Mouse (Mus musculus): ENCODE data around the gene Xpo4.
"Not testable (repeated sequence)": the region's sequence is repeated elsewhere in the genome, so short reads cannot be mapped to it uniquely, and the experiment has no call there.

Xpo4 gene

DNA sequence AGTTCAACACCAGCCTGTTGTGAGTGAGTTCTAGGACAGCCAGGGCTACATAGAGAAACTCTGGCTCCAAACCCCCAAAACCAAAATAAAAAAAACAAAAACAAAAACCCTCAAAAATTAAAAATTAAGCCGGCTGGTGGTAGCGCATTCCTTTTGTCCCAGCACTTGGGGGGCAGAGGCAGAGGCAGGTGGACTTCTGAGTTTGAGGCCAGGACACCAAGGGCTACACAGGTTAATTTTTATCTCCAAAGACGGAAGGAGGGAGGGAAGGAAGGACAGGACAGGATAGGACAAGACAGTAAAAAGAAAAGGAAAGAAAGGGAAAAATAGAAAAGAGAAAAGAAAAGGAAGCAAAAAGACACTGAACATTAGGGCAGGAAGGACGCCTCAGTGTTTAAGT, 17.5 kb upstream of the Xpo4 start:
- DNase-seq (ENCODE audit: low spot score in 2 of 2) = no peak

DNA sequence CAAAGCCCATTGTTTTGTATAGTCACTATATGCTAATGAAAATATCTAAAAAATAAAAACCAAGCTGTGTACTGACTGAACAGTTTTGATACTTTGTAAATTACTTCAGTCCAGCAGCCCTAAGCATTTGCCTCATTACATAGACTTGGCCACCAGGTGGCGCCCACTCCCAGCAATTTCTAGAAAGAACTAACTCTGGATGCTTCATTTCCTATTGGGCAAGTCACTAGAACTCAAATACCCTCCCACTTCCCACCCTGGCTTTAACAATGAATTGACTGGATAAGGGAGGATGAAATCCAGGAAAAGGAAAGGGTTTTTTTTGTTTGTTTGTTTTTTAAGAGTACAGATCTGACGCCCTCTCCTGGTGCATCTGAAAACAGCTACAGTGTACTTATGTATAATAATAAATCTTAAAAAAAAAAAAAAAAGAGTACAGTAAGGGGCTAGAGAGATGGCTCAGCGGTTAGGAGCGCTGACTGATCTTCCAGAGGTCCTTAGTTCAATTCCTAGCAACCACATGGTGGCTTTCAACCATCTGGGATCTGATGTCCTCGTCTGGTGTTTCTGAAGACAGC, 14.8 kb upstream of the Xpo4 start:
- DNase-seq (ENCODE audit: low spot score in 2 of 2) = peak; percentile 85 to 86

DNA sequence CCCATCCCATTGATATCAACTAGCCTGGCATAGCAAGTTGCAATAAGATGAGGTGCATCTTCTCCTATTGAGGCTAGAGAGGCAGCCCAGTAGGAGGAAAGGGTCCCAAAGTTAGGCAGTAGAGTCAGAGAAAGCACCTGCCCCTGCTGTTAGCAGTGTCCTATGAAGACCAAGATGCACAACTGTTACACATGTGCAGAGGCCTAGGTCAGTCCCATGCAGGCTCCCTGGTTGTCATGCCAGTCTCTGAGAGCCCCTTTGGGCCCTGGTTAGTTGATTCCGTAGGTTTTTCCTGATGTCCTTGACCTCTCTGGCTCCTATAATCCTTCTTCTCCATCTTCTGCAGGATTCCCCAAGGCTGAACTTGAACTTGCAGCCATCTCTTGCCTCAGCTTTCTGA, 14.3 kb upstream of the Xpo4 start:
- no peak for DNase-seq (ENCODE audit: low spot score in 2 of 2)

DNA sequence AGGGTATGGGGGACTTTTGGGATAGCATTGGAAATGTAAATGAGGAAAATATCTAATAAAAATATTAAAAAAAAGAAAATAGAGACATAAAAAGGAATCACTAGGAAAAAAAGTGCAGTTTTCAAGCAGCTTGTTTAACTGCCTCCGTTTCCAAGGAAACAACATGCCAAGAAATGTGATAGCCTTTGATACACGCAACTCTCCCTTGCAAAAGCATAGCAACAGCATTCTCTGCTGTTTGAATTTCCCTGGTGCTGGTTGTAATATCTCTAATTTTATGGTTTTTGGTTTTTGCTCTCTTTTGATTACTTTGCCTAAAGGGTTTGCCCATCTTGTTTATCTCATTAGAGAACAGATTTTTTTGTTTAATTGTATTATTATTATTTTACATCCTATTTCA, 10.3 kb upstream of the Xpo4 start:
- no peak for DNase-seq (ENCODE audit: low spot score in 2 of 2)

GRCm38 (mm10) chr14:57665628-57665950, 359 bp upstream of the Xpo4 start:
- DNase-seq (ENCODE audit: low spot score in 2 of 2) = no peak

GRCm38 (mm10) chr14:57664311-57664821, 864 bp downstream of the Xpo4 start:
- DNase-seq (ENCODE audit: low spot score in 2 of 2) = peak in 1 of 2 experiments; percentile 6

DNA sequence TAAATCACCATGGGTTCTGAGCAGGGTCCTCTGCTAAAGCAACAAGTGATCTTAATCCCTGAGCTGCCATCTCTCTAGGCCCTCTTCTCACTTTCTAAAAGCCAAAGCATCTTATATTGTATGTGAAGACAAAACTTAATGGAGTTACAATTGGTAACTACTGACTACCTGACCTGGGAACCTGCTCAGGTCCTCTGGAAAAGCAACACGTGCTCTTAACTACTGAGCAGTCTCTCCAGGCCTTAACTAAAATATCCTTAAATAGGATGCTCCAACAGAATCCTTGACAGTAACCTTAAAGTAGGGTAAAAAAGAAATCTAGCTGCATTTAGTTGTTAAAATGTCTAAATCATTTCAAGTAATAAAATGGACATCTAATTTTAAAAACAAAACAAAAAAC, 1.6 kb downstream of the Xpo4 start:
- no peak for DNase-seq (ENCODE audit: low spot score in 2 of 2)

- DNase-seq (ENCODE audit: low spot score in 2 of 2) = no peak
Measured at GRCm38 (mm10) chr14:57658301-57658700, 6.9 kb downstream of the Xpo4 start.

DNA sequence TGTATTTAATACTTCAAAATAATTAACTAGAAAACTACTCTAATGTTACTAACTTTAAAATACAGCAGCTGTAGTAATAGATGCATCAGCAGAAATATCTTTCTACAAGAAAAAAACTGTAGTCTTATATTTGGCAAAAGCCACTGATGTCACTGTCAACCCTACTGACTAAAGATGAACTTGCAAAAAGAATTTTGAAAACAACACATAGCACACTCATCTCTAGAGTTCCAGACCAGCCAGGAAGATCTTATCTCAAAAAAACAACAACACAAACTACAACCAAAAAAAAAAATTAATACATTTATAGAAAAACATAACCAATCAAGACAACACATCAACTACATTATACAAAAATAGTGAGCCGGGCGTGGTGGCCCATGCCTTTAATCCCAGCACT, 7.7 kb downstream of the Xpo4 start:
- DNase-seq (ENCODE audit: low spot score in 2 of 2) = no peak

- not testable (repeated sequence) for DNase-seq (ENCODE audit: low spot score in 2 of 2)
Measured at GRCm38 (mm10) chr14:57656519-57656918, 8.7 kb downstream of the Xpo4 start.

GRCm38 (mm10) chr14:57649501-57649900, 15.7 kb downstream of the Xpo4 start:
- DNase-seq (ENCODE audit: low spot score in 2 of 2) = no peak

- DNase-seq (ENCODE audit: low spot score in 2 of 2) = no peak
Measured at GRCm38 (mm10) chr14:57646155-57646554, 19.1 kb downstream of the Xpo4 start.

GRCm38 (mm10) chr14:57639153-57639552, 26.1 kb downstream of the Xpo4 start:
- no peak for DNase-seq (ENCODE audit: low spot score in 2 of 2)

- DNase-seq (ENCODE audit: low spot score in 2 of 2) = no peak
Measured at GRCm38 (mm10) chr14:57634141-57634540, 31.1 kb downstream of the Xpo4 start.

DNA sequence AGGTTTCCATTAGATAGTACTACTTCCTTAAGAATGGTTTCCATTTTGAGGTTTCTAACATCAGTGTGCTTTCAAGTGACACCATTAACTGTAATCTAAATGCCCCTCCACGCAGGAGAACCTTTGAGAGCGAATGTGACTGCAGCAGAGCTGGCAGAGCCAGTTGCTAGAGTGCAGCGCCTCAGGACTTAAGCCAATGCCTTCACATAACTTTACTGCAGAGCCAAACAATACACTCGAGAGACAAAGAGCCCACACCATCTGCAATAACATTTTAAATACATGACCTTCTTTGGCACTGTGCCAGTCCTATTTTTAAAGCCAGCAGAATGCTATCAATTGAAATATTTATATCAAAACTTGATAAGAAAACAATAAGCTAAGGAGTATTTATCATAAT, 35.6 kb downstream of the Xpo4 start:
- no peak for DNase-seq (ENCODE audit: low spot score in 2 of 2)

- no peak for DNase-seq (ENCODE audit: low spot score in 2 of 2)
Measured at GRCm38 (mm10) chr14:57622934-57623333, 42.3 kb downstream of the Xpo4 start.

DNA sequence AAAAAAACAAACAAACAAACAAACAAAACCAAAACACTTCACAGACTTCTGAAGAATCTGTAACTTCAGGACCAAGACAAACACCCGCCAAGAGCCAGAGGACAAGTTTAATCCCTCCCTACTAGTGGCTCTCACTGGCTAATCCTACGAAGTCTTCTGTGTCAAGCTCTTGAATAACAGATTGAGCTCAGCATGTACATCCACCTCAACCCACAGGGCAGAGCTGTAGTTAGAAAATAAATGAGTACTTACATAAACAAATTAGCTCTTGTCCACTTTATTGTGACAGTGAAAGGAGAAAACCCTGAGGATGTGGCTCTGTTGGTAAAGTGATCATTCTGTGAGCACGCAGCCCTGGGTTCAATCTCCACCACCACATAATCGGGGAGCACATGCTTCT, 43.5 kb downstream of the Xpo4 start:
- no peak for DNase-seq (ENCODE audit: low spot score in 2 of 2)

GRCm38 (mm10) chr14:57620598-57621236, 44.5 kb downstream of the Xpo4 start:
- no peak for DNase-seq (ENCODE audit: low spot score in 2 of 2)

- no peak for DNase-seq (ENCODE audit: low spot score in 2 of 2)
Measured at GRCm38 (mm10) chr14:57619487-57619886, 45.7 kb downstream of the Xpo4 start.

DNA sequence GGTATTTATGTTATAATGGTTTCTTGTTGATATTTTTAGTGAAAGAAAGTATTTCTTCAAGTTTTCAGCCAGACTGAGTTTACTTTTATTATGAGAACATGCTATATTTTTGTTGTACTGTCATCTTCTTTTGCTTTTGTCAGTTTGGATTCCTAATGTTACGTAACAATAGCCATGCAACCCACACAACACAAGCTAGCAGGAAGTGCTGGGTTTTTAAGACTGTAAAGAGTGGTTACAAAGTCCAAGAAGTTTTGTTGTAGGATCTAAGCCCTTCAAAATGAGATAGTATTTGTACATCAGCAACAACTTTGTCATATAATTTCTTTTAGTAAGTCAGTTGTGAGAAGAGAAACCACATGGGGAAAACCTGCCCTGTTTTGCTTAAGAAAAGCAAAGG, 47.6 kb downstream of the Xpo4 start:
- no peak for DNase-seq (ENCODE audit: low spot score in 2 of 2)

DNA sequence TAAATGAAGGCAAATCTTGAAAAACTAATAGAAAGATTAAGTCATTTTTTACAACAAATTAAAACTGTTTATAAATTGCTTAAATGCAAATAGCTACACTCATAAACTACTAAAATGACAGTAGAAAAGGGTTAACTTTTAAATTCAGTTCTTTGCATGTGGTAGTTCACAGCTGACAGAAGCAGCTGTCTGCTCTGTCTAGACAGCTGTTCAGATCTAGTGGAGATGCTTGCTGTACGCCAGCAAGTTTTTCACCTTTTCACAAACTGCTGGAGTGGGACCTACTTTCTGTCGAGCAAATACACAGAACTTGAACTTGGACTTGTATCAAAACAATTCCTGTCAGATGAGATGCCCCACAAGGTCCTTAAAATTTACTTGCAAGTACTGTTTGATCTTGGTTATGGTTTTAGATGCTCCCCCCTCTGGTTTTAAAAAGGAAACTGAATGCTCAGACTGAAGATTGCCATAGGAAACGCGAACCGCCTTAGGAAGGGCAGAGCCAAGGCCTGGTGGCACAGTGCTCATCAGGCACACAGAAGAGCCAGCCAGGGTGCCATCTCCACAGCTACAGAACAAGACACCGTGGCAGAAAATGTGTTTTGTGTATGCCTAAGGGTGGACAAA, 48.8 kb downstream of the Xpo4 start:
- DNase-seq (ENCODE audit: low spot score in 2 of 2) = no peak

DNA sequence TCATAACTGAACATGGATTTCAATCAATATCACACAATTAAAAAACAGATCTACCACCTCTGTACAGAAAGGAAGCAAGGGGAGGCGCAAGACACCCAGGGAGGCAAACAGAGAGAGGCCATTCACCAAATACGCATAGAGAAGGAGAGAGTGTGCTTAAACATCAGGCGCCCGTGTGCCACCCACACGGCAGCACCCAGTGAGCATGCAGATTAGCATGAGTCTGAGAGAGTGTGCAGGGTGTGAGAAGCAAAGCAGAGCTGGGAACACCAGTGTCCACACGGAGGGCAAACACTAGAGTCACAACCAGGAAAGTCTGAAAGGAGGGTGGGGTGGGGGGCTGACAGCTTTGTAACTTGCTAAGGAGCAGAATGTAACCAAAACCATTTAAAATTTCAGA, 49.4 kb downstream of the Xpo4 start:
- DNase-seq (ENCODE audit: low spot score in 2 of 2) = no peak

DNA sequence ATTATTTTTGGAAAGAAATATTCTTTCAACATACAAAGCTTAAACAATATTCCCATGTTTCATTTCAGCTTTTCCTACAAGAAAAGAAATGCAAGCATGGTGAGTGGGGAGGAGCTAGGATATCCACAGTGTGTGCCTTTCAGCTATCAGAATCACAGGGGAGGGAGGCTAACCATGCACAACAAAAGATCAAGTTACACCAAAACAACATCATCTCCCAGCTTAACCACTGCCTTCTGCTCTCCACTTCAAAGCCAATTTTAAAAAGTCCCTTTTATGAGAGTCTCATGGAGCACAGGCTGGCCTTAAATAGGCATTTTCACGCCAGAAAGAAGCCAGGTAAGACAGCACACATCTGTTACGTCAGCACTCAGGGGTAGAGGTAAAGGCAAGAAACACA, 54.2 kb downstream of the Xpo4 start:
- DNase-seq (ENCODE audit: low spot score in 2 of 2) = no peak
